Mouse (Mus musculus): Measurements from ENCODE around the gene Slc51a.
"Not testable (repeated sequence)": the region's sequence is repeated elsewhere in the genome, so short reads cannot be mapped to it uniquely, and the experiment has no call there.

Gene Slc51a

GRCm38 (mm10) chr16:32468488-32468887 lies 19.2 kb downstream of the Slc51a start:
- no peak for DNase-seq (ENCODE audit: low spot score in 2 of 2)

DNA sequence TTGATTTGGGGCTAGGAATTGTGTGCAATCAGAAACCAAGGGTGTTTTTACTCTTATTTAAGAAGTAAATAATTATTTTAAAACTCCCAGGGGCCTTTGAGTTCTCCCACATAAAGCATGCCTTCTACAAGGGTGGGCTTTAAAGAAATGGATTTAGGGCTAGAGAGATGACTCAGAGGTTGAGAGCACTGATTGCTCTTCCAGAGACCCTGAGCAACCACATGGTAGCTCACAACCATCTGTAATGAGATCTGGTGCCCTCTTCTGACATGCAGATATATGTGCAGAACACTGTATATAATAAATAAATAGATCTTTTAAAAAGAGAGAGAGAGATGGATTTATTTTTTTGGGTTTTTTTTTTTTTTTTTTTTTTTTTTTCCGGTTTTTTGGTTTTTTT lies 22.8 kb downstream of the Slc51a start:
- no peak for DNase-seq (ENCODE audit: low spot score in 2 of 2)

- DNase-seq (ENCODE audit: low spot score in 2 of 2) = no peak
Measured at GRCm38 (mm10) chr16:32463426-32463825, 24.3 kb downstream of the Slc51a start.

DNA sequence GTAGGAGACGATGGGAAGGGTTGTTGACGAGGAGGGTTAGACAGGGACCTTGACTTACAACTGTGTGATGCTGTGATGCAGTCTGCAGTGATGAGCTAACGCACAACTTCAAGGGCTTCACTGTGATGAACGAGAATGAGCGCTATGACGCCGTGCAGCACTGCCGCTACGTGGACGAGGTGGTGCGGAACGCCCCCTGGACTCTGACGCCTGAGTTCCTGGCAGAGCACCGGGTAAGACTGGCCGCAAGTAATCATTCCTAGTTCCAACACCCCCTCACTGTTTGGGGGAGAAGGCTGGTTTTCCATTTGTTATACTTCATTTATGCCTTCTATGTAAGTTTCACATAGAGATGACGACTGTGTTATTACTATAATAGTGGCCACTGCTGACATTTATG lies 24.7 kb downstream of the Slc51a start:
- no peak for DNase-seq (ENCODE audit: low spot score in 2 of 2)

DNA sequence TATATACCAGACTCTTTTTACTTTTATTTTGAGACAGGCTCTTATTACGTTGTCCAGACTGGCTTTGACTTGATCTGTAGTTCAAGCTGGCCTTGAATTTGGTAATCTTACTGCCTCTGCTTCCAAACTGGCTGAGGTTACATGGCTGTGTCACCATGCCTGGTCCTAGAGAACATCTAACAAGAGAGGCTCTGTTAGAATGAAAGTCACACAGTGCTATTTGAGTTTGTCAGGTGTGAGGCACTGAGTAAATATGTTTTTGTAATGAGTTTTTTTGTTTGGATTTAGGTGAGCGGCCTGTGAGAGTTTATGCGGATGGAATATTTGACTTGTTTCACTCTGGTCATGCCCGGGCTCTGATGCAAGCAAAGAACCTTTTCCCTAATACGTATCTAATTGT lies 26.0 kb downstream of the Slc51a start:
- DNase-seq (ENCODE audit: low spot score in 2 of 2) = no peak

DNA sequence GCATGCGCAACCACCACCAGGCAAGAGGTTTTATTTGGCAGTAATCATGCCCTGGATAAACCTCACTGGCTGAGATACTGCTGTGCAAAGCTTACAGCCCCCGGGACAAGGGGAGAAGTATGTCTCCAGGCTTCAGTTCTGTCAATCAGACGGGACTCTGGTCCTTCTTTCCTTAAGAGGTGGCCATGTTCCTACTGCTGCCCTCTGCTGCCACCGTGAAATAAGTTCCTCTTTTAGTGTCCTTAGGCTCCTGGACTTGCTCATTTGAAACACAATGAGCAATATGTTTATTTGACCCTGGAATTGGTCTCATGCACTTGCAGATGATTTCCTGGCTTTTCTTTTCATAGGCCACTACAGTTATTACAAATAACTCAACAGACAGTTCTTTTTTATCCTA lies 27.2 kb downstream of the Slc51a start:
- no peak for DNase-seq (ENCODE audit: low spot score in 2 of 2)

- DNase-seq (ENCODE audit: low spot score in 2 of 2) = peak; percentile 20 to 54
Measured at GRCm38 (mm10) chr16:32457589-32458386, 29.9 kb downstream of the Slc51a start.

DNA sequence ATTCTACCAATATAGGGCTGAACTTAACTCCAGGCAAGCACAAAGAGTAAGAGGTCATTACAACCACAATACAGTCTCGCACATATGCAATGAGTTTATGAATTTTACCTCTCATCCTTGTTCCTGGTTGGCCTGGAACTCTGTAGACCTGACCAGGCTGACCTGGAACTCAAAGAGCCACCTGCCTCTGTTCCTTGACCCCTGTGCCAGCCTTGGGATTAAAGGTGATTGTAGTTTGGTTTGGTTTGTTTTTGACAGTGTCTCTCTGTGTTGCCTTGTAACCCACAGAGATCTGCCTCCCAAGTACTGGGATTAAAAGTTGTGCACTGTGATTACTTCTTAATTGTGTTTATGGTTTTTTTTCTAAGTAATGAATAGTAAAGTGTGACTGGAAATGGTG lies 30.9 kb downstream of the Slc51a start:
- no peak for DNase-seq (ENCODE audit: low spot score in 2 of 2)

- DNase-seq (ENCODE audit: low spot score in 2 of 2) = no peak
Measured at GRCm38 (mm10) chr16:32456086-32456485, 31.6 kb downstream of the Slc51a start.

- no peak for DNase-seq (ENCODE audit: low spot score in 2 of 2)
Measured at GRCm38 (mm10) chr16:32454646-32455045, 33.0 kb downstream of the Slc51a start.

GRCm38 (mm10) chr16:32453102-32453501 lies 34.6 kb downstream of the Slc51a start:
- no peak for DNase-seq (ENCODE audit: low spot score in 2 of 2)

DNA sequence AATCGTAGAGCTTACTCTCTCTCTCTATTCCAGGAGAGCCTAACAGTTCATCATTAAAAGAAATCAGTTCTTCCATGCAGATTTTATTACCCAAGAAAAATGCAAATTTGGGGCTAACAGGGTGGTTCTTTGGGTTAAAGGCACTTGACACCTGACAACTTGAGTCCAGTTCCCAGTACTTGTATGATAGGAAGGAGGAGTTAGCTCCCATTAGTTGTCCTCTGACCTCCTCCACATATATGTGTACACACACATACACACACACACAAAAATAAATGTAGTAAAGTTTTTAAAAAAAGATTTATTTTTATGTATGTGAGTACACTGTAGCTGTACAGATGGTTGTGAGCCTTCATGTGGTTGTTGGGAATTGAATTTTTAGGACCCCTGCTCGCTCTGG lies 37.5 kb downstream of the Slc51a start:
- no peak for DNase-seq (ENCODE audit: low spot score in 2 of 2)

GRCm38 (mm10) chr16:32449665-32450064 lies 38.0 kb downstream of the Slc51a start:
- DNase-seq (ENCODE audit: low spot score in 2 of 2) = peak in 1 of 2 experiments; percentile 21

DNA sequence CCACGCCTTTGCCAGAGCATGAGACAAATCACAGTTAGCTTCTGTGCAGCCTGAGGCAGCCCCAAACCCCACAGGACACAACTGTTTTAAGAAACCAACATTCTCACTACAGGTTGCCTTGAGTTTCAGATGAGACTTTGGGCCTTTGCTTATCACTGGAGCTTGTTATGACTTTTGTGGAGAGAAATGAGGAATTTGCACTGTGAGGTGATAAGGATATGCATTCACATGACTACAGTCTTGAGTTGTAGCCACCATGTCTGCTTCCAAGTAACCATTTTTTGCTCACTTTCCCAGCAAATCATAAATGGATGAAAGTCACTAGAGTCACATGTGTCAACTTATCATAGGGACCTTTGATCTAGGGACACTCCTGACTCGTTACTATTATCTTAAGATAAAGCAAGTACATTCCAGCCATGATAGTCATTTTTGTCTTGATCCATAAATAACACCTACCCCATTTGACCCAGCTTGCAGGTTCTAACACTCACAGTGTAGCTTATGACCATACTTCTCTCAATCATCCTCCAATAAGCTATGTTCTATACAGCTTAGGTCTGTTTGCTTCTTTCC lies 41.0 kb downstream of the Slc51a start:
- no peak for DNase-seq (ENCODE audit: low spot score in 2 of 2)

- no peak for DNase-seq (ENCODE audit: low spot score in 2 of 2)
Measured at GRCm38 (mm10) chr16:32445558-32445957, 42.1 kb downstream of the Slc51a start.

DNA sequence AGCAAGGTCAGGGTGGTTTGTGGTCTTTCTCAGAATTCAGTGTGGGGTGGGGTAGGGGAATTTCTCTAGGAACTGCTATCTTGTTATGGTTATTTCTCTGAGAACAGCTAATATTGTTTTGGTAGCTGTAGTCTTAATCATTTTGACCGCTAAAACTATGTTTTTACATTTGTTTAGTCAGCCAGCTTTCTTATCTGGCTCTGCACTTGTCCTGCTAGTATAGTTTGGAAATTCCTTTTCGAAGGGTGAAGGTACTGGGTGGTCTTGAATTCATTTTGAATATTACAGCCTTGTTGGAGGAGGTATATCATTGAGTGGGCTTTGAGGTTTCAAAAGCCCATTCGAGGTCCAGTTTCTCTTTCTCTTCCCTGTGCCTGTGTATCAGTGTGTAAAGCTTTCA lies 43.1 kb downstream of the Slc51a start:
- not testable (repeated sequence) for DNase-seq (ENCODE audit: low spot score in 2 of 2)

GRCm38 (mm10) chr16:32441432-32441831 lies 46.2 kb downstream of the Slc51a start:
- DNase-seq (ENCODE audit: low spot score in 2 of 2) = no peak

DNA sequence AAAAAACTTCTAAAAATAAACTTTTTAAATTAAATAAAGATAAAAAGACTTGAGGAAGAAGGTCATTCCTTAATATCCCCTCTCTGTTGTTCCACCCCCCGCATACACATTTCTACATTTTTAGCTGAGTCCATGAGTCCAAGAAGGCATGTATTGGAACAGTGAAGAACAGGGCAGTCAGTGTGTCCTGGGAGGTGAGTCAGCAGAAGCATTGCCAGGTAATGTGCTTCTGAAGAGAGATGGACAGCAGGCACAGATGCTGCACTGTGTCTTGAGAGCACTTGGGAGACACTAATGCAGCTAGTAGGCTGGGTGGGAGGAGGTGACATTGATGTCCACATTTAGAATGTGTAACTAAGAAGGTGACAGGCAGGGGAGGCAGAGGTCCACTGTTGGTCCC lies 50.4 kb downstream of the Slc51a start:
- DNase-seq (ENCODE audit: low spot score in 2 of 2) = no peak

- DNase-seq (ENCODE audit: low spot score in 2 of 2) = no peak
Measured at GRCm38 (mm10) chr16:32436657-32437056, 51.0 kb downstream of the Slc51a start.

DNA sequence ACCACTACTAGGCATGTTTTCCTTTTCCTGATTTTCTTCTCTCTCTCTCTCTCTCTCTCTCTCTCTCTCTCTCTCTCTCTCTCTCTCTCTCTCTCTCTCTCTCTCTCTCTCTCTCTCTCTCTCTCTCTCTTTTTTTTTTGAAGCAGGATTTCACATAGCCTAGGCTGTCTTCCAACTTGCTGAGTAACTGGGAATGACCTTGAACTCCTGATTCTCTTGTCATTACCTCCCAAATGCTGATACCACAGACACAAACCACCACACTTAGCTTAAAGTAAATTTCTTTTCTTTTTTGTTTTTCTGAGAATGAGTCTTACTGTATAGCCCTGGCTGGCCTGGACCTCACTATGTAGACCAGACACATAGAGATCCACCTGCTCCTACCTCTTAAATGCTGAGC lies 53.0 kb downstream of the Slc51a start:
- DNase-seq (ENCODE audit: low spot score in 2 of 2) = no peak

DNA sequence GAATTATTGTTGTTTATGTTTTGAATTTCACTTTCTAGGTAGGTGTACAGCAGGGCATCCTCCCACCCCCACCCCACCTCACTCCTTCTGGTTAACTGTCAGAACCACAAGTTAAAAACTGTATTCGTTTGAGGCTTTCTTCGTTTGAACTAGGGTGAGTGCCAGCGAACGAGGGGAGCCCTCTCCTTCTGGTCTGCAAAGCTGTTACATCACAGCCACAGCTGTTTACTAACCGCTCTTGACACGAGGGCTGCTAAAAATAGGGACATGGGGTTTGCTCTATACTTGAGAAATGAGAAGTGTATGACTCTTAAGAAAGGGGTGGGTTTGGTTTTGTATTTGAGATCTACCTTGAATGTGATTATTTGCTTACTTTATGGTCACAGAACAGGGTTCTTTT lies 53.6 kb downstream of the Slc51a start:
- peak in 1 of 2 experiments; percentile 30 for DNase-seq (ENCODE audit: low spot score in 2 of 2)

GRCm38 (mm10) chr16:32433138-32433537 lies 54.5 kb downstream of the Slc51a start:
- no peak for DNase-seq (ENCODE audit: low spot score in 2 of 2)

- DNase-seq (ENCODE audit: low spot score in 2 of 2) = no peak
Measured at GRCm38 (mm10) chr16:32431926-32432325, 55.8 kb downstream of the Slc51a start.

Measured in spleen, postnatal 14 days (tissue).